Mouse (Mus musculus) urinary bladder, postnatal 14 days (tissue): ENCODE data around the gene Rap1gds1.

ENCODE experiments used
- DNase-seq: peaks from one replicate; pipeline ENCODE4 v3.0.0; 2021; ENCODE audit warnings: low spot score

Rap1gds1 gene

DNA sequence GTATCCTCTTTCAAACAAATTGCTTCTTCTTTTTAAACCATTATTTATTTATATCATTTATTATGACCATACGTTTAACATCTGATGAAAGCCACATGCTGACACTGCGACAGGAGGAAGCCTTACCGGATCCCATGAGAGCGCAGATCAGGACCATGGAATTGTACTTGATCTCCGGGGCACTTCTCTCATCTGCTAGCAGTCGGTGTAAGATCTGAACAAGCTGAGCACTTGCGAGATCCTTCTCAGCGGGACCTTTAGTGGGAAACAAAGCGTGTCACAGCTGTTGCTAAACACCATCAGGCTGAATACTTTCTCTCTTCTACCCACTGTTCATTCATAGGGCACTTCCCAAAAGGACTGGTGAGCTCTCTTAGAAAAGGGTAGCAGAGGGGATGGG, 133.4 kb downstream of the Rap1gds1 start:
- DNase-seq, result no peak

DNA sequence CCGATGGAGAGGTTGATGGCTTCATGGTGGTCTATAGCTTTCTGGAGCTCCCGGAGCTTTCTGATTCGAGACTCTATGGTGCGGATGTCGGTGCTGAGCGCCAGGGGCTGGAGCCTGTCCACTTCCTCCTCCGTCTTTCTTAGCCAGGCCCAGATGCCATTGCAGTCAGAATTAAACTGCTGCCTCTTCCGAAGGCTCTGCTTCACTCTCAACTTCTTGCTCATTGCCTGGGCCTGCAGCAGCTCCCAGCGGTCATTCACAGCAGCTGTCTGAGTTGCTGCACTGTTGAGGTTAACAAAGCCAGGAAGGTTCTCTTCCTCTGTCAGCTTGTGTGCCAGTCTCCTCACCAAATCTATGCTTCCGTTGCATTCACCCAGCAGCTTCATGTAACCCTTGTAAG, 137.8 kb downstream of the Rap1gds1 start:
- DNase-seq, result no peak

DNA sequence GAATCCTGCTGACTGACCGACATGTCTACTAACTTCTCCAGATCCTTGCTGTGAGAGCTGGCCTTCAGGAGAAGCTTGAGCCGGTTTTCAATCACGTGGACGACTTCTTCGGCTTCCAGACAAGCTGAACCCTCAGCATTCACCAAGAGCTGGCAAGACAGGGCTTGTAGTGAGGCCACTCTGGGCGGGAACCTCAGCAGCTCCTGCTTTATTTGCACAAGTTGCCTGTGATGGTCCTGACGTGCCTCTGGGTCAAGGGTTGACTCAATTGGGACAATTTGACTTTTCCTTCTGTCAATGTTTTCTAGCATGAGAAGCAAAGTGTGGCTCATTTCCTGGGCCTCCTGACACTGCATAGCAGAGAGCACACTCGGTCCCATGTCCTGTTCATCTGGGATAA, 138.2 kb downstream of the Rap1gds1 start:
- peak; percentile 51 for DNase-seq

DNA sequence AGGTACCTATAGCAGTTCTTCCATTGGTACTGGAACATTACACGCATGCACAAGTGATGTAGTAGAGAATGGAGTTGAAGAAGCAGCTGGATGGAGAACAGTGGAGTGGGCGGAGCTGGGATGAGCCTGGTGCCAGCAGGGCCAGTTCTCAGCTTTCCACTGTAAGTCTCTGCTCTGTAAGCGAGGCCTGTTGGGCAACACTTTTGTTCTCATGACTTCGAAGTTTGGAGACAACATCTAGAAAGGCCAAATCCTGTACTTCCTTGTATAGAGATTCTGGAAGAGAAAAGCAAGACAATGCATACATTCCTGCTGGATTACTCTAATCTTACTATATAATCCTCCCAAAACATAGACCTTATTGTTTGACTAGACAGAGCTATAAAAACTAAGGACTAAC, 147.6 kb downstream of the Rap1gds1 start:
- DNase-seq, result no peak

DNA sequence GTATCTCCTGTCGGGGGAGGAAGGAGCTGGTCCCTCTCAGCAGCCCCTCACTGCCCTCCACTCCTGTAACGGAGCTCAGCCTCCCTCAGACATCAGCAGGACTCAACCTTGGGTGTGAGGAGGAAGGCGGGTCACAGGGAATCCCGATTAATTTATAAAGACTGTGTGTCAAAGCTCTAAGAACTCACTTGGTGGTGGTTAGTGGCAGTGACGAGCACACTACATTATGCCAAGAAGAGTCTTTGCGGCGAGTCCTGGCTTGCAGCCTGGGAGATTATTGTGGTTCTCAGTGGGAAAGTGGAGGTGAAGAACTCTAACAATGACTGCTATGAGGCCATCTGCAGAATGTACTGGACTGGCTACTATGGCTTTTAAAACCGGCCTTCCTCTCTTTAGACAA, 148.8 kb downstream of the Rap1gds1 start:
- DNase-seq, result no peak

DNA sequence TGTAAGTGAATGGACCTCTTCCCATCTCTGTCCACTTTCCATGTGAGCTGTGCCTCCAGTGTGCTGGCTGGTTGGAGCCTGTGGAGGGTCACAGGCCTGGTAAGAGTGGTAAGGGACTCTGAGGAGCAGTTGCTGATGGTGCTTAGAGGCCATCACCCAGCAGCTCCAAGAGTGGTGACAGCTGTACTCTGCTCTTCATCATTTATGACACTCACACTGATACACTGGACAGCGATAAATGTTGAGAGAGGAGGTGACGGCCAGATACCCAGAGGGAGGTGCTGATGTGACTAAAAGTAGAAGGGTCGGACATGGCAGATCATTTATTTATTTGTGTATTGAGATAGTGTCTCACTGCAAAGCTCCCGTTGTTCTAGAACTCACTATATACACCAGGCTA, 156.8 kb downstream of the Rap1gds1 start:
- DNase-seq, result no peak

DNA sequence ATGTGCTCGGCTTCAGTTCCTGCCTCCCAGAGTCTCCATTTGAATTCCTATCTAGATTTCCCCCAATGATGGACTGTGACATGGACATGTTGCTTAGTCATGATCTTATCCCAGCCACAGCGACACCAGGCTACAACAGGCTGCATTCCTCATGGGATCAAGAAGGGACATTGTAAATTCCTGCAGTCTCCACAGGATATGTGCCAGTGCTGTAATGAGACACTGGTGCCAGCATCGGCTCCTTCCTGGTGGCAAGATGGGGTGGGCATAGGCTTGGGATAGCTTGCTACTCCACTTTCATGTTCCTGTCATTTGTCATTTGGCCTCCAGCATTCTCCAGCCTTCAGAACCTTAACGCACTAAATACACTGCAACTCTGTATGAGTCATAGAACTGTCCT, 158.0 kb downstream of the Rap1gds1 start:
- no peak for DNase-seq

DNA sequence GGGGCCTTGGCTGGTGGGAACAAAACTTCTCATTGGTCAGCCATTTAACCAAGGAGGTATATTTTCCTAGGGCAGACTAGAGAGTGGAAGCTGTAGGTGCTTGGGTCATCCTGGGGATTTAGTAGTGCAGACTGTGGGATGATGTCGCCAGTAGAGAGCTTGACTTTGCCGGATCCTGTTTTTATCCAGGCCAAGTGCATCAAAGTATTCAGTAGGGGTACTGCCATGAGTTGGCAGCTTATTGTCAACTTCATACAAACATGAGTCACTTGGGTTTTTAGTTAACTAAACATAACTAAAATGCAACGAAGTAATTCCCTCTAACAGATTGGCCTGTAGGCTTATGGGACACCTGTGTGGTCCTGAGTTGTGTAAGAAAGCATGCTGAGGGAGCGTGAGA, 158.4 kb downstream of the Rap1gds1 start:
- DNase-seq, result no peak

DNA sequence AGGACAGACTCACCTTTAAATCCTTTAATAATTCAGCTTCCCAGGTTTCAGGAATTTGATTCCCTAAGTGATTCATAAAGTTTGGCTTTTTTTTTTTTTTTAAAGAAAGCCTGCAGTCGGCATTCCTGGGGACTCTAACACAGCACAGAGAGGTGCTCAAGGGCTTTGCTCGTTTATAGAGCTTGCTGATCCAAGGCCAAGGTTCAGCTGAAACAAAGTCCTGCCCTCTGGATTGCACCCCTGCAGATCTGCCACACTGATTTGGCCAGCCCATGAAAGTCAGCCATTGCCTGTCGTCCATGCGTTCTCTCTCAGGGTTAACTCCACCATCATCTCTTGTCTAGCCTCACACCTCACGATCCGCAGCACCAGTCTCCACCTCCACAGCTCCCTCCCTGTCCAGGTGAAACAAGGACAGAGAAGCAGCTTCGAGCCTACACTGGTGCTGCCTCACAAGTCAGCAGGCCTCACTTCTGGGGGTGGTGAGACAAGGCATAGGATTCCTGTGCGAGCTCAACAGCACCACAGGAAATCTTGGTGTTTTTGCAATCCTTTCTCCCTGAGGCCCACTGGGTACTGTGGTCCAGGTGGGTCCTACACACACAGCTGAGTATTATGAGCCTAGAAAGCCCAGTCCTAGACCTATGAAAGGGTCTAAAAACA, 160.2 kb downstream of the Rap1gds1 start:
- DNase-seq, result no peak

DNA sequence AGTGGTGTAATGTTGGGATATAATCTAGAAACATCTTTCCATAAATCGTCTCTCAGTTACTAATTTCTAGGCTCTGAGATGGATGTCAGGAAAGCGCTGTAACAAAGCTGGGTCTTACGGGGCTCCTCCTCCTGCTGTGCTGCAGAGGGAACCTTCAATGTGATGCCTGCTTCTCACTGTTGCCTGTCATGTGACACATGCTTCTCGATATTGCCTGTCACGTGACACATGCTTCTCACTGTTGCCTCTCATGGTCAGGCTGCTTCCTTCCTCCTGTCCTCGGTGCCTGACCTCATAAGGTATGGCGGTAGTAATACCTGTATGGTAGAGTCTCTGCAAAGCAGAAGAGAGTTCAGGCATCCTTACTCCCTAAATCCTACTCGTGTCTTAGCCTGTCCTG, 162.5 kb downstream of the Rap1gds1 start:
- DNase-seq, result no peak

DNA sequence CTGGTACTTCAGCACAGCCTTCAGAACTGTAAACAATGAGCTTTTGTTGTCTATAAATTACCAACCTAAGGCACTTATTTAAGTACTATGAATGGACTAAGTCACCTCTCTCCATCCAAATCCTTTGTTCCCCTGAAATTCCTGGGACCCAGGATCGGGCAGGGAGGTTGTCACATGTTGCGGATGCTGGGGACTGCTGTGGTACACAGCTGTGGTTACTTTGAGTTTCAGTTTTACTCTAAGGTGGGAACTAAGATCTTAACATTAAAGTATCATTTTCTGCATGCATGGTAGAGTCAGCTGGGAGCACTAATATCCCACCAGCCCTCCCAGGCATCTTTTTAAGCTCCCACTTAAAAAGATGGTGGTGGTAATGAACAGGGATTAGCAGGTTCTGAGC, 165.7 kb downstream of the Rap1gds1 start:
- DNase-seq, result no peak

DNA sequence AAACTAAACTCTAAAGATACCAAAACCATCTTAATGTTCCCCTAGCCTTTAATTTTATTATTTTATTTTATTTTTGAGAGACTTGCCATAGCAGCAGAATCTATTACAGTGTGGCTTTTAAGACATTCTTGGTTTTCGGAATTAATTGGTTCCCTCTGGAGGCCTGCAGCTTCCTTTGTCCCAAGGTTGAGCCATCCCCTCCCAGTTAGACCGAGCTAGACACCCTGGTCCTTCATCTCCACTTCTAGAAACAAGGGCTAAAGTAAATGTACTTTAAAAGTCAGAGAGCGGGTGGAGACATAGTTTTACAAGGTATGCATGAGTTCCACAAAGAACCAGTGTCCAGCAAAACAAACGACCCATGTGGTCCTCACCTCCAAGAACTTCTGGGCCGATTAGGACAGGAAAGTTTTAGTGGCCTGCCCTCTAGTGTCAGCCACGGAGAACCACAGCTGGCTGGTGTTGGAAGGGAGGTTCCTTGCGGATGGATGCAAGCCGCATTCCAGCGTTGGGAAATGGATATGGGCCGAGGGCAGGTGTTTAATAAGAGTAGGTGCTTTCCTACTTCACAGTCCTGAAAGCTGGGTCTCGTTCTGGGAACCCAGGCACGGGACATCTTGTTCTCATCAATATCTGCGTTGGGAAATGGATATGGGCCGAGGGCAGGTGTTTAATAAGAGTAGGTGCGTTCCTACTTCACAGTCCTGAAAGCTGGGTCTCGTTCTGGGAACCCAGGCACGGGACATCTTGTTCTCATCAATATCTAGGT, 168.7 kb downstream of the Rap1gds1 start:
- peak; percentile 76 for DNase-seq

DNA sequence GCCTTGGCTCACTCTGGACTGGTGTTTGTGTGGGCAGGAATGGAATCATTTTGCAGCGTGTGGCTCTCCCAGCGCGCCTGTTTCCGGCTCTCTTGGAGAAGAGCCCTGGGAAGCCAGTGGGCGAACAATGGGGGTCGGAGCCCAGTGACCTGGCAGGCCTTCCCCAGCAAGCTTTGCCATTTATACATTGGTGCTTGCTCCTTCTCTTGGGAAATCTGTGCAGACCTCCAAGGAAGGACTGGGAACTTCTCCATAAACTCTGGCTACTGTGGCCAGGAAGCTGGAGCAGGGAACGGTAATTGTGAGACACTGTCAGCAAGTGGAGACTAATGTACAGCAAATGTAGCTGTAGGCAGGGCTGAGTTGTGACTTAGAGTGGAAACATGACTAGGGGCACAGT, 169.3 kb downstream of the Rap1gds1 start:
- DNase-seq, result peak; percentile 14

DNA sequence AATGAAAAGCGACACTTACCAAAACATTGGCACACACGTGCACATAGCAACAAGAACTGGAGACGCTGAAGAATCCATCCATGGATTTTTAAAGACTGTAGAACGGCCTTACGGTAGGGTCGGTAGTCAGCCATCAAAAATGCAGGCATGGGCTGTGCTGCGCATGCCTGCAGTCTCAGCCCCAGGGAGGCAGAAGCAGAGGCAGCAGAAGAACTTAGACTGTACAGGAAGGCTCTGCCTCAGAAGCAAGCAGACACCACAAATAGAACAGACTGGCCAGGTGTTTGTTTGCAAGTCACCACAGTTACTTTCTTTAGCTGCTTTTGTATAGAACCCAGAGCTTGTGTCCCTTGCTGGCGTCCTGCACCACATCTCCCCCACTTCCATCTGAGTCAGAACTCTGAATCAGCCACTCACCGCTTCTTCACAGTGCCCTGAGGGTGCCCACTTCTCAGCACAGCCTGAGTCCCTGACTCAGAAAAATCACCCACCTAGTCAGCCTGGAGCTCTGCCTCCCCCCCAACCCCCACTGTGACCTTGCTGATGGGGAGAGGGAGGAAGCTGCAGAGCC, 174.3 kb downstream of the Rap1gds1 start:
- no peak for DNase-seq

DNA sequence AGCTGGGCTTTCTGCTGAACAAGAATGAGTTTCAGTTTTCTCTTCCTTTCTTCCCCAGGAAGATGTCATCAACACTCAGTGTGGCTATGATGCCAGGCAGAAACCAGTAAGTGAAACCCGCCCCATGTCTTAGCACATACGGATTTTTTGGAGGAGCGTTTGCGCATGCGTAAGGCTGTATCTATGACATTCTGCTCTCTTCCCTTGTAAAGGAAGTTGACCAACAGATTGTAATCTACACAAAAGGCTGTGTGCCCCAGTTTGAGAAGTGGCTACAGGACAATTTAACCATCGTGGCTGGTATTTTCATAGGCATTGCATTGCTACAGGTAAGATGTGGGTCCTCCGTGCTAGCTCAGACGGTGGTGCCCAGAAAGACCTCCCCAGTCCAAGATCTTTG, 176.9 kb downstream of the Rap1gds1 start:
- DNase-seq, result no peak

DNA sequence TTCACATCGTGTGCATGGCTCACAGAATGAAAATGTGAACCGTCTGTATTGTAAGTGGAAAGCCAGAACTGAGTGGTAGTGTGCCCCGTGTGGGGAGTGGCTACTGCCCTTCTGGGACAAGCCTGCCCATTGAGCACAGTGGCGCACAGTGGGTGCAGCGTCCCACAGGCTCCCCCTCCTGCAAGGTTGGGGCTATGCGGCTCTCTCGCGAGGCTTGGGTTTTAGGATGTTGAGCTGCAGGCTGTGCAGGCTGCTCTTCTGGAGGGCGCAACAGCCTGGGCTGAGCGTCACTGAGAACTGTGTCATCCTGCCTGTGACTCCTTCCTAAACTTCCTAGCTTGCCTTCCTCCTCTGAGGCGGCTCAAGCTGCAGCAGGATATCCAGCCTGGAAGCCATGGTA, 177.5 kb downstream of the Rap1gds1 start:
- DNase-seq, result no peak

DNA sequence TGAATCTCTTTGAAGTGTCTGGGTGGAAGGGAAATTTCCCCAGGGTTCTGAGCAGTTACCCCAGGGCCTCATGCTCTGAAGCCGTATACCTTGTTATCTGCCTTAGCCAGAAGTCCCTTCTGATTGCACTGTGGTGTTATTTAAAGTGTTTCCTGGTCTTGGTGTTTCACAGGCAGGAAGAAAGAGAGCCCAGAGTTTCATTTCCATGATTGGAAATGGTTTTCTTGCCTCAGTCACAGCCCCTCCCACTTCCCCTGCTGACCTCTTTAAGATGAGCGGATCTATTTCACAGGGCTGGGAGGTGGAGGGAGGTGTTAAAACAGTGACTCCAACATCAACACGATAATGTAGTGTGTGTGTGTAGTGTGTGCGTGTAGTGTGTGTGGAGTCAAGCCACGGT, 181.5 kb downstream of the Rap1gds1 start:
- no peak for DNase-seq

DNA sequence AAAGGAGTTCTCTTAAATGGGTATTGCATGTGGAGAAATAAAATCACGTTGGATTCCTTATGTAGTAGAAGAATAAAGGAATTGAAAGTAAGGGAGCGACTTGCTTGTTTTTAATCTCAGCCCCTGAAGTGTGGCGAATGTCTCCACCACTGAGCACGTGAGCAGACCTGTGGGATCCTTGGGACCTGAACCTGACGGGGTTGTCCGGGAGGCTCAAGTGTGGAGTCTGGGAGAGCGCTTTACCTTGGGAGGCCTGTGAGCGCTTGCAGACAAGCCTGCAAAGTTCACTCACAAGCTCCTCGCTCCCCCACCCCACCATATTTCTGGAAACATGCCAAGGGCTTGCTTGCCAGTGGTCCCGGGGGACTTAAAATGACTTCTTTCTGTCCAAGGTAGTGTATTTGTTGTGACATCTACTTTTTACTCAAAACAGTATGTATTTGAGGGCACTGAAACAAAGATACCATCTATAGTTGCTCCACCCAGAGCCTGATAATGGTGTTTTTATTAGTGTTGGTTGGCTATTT, 185.2 kb downstream of the Rap1gds1 start:
- DNase-seq, result no peak

DNA sequence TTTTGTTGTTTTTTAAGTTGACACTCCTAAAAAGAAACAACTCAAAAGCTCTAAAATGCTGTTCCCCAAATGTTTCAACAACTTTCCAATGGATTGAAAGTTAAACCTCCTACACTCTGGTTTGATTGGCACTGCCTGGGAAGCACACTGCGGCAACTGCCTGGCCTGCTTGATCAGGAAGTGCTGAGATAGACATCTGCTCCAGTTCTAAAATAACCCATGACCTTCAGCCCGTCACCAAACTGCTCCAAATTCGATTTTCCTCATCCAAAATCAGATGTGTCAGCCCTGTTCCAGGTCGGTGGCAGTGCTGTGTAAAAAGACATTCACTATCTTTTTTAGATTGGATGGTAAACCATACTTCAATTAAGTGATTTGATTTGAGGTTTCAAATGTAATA, 185.8 kb downstream of the Rap1gds1 start:
- no peak for DNase-seq

DNA sequence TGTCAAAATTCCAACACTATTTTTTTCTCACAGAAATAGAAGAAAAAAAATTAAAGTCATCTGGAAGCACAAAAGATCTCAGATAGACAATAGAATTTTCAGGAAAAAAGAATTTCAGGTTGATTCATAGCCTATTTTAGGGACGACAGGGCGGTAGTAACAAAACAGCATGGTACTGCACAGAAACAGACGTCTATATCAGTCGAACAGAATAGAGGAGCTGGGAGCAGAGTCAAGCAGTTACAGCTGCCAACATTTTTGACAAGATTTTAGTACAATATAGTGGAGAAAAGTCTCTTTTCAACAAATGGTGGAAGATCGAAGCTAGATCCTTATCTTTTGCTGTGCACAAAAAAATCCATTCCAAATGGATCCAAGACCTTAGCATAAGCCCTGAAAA, 188.9 kb downstream of the Rap1gds1 start:
- no peak for DNase-seq

DNA sequence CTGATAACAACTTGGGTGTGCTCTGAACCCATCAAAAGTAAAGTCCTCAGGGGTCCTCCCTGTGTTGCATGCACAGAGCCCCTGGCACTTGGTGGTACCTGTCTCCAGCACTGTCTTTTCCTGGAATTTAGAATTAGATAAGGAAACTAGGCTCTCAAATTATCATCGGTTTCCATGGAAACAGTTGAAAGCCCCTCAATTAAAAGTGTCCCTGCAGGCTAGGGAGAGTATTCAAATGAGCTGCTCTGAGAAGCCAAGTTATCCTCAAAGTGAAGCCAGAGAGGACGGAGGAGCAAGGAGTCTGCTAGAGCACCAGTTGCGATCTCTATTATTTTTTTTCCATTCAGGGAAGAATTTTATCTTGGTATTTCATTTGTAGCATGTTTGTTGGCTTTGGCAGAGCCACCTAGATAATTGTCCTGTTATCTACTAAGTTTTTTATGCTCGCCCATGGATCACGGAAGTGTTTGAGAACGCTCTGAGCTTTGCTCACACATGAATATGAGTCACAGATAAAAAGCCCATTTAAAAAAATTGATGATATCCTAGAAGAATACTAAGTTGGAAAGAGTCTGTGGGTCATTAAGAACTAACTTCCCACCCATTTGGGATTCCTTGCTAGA, 193.2 kb downstream of the Rap1gds1 start:
- peak; percentile 23 for DNase-seq

DNA sequence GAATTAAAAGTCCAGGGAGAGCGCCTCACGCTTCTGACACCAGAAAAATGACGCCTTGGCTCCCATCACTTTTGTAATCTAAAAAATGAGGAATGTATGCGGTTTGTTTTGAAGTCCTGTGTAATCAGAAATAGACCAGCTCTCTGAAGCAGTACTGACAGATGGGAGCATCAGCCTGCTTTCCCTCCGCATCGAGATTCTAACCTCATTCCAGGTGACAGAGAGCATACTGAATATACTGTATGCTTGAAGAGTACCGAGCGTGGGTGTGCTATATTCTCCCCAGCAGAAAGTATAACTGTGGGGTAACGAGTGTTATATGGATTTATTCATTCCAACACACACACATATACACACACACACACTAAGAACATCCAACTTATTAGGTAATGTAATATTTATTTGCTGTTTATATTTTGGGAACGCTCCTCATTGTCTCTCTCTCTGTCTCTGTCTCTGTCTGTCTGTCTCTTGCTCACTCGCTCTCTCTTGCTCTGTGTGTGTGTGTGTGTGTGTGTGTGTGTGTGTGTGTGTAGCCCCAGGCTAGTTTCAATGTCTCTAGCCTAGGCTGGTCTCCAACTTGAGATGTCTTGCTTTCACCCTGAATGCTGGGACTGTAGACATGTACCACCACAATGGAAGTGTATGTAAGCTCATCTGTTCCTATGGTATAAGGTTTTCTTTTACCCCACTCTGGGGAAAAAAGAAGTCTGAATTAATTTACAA, 193.8 kb downstream of the Rap1gds1 start:
- DNase-seq, result no peak
